Mouse (Mus musculus) hindbrain, postnatal 0 days (tissue): ENCODE data around the gene Nadsyn1. TPM values are rescaled to one million over a fixed set of nuclear protein-coding genes. Genes with fewer than 3 reads are reported as not detected.

ENCODE experiments used
- ATAC-seq: fragments of 200-750 bp; cut with Nextera tagmentation; 2 replicates; pipeline ENCODE4 v1.8.0; 2017; ENCODE audit warnings: mild to moderate bottlenecking, moderate TSS enrichment, moderate library complexity
- DNase-seq: peaks from one replicate; pipeline ENCODE4 v3.0.0-alpha.2; 2015; ENCODE audit warnings: low spot score
- H3K27ac ChIP-seq: fragments of 300-500 bp; sonication (generic); 2 replicates; pipeline ENCODE4 v1.5.1; 2014; ENCODE audit warnings: mild to moderate bottlenecking
- H3K27me3 ChIP-seq: fragments of 300-500 bp; sonication (generic); 2 replicates; pipeline ENCODE4 v1.6.1; 2014; ENCODE audit warnings: low read length, mixed read lengths; ENCODE audit not compliant: insufficient read depth
- H3K36me3 ChIP-seq: fragments of 300-500 bp; sonication (generic); 2 replicates; pipeline ENCODE4 v1.6.1; 2014; ENCODE audit warnings: low read length, mixed read lengths; ENCODE audit not compliant: insufficient read depth
- H3K4me1 ChIP-seq: fragments of 300-500 bp; sonication (generic); 2 replicates; pipeline ENCODE4 v1.6.1; 2014; ENCODE audit warnings: antibody characterized with exemption, low read length, mixed read lengths; ENCODE audit not compliant: insufficient read depth
- H3K4me2 ChIP-seq: fragments of 300-500 bp; sonication (generic); 2 replicates; pipeline ENCODE4 v1.6.1; 2014; ENCODE audit warnings: low read depth, mild to moderate bottlenecking, low read length, moderate library complexity, mixed read lengths
- H3K4me3 ChIP-seq: fragments of 300-500 bp; sonication (generic); 2 replicates; pipeline ENCODE4 v1.5.1; 2014; ENCODE audit warnings: low read length
- H3K9ac ChIP-seq: fragments of 300-500 bp; sonication (generic); replicated peaks from 2 replicates; pipeline ENCODE4 v1.6.1; 2014; ENCODE audit warnings: mild to moderate bottlenecking, low read length, moderate library complexity, mixed read lengths
- H3K9me3 ChIP-seq: fragments of 300-500 bp; sonication (generic); 2 replicates; pipeline ENCODE4 v1.6.1; 2016; ENCODE audit warnings: low read length, mixed read lengths
- CTCF ChIP-seq: IDR thresholded peaks from 2 replicates; pipeline ENCODE4 v1.5.1; 2016; ENCODE audit warnings: antibody characterized with exemption, control low read depth, low read depth
- WGBS: fragments of 180-500 bp; shearing (Covaris S2); extraction: QIAGEN DNeasy Blood & Tissue Kit; methylation state at CpG from one replicate; pipeline ENCODE4 v1.1.7; 2014; 5-methylcytosine and 5-hydroxymethylcytosine counted together
- polyA plus RNA-seq: library from polyadenylated mRNA; unstranded; fragments of >200 nt; fragmentation: Nextera tagmentation; extraction: Ambion mirVana; gene quantifications from 2 replicates; pipeline ENCODE4 v1.2.1, GENCODE M21; 2015
- total RNA-seq: library from RNA; depleted of rRNA; stranded (reverse); fragments of >200 nt; gene quantifications from 2 replicates; pipeline ENCODE4 v1.2.3, GENCODE M21; 2014

Nadsyn1 gene
- total and polyA plus RNA-seq, 2 experiments from 2014 or later, result 4.6 to 10.7 TPM

DNA sequence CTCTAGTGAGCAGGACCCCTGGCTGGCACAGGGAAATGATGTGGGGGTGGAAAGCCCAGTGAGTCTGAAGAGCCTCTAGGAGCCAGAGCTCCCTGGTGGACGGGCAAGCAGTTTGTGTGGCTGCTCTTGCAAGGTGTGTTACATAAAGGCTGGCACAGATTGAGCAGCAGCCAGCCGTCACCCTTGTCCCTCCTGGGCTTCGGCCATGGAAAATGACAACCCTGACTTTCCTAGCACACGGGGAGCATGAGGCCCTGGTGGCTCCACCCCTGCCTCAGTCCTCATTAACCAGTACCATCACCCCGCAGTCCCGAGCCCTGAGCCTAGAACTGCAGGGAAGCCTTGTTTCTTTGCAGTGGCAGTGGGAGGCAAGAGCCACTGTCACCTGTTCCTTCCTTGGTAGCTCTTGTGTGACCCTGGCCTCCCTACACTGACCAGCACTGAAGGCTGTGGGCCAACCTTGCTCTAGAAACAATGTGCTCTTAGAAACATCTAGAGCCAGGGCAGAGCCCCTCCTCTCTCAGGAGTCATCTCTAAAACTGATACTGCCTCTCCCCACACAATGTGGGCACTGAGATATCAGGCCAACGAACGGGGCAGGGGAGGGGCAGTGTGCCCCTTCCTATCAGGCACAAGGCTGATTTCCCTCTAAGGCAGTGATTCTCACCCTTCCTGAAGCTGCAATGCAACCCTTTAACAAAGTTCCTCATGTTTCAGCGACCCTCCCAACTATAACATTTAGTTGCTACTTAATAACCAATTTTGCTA lies 67.1 kb downstream of the Nadsyn1 start:
- ATAC-seq (no peak), DNase-seq (no peak)
- Histone ChIP-seq H3K4me2 (no peak overlapping the region), H3K27ac (no peak overlapping the region), H3K27me3 (0 out of 2 replicates have a peak, but pooled peaks cover 15% of the 10 kb centered on the region), H3K36me3 (no peaks in the 10 kb centered on the region), H3K9ac (no peak overlapping the region), H3K9me3 (no peaks in the 10 kb centered on the region), H3K4me3 (no peak overlapping the region), H3K4me1 (peaks cover 11% of the 10 kb centered on the region)
- no peak for TF ChIP-seq CTCF
- WGBS, result 74% methylated on average over 9 of the region's 9 CpGs

DNA sequence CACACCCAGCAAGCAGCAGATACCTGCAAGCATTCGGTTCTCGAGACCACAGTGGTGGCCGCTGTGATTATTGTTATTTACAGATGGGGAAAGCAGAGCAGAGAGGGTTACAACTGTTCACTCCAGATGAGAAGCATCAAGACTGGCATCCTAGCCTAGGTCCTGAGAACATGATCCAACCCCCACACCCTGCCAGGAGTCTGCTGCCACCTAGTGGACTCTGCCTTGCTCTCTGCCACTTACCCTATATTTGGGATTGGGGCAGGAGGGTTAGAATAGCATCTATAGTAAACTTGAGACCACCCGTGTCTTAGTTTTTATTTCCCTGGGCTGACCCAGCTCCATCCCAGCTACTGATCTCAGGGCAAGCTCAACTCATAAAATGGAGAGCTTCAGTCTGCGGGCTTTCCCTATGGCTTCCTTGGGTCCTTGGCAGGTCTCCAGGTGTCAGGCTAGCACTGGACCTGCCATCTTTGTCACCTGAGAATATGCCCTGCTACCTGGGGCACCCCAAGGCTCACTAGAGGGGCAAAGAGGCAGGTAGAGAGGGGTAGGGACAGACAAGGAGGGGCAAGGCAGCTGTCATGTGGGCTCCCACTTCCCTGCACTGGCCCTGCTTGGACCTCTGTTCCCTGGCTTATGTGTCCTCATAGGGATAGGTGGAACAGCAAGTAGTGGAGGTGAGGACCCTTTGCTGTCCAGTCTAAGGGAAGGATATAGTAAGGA lies 68.5 kb downstream of the Nadsyn1 start:
- Histone ChIP-seq H3K4me3 (no peak overlapping the region), H3K9me3 (no peaks in the 10 kb centered on the region), H3K27me3 (0 out of 2 replicates have a peak, but pooled peaks cover 15% of the 10 kb centered on the region), H3K4me2 (no peak overlapping the region), H3K27ac (no peak overlapping the region), H3K4me1 (peaks cover 11% of the 10 kb centered on the region), H3K9ac (no peak overlapping the region), H3K36me3 (no peaks in the 10 kb centered on the region)
- 54% methylated on average over 5 of the region's 5 CpGs for WGBS
- peak; percentile 67 for DNase-seq
- TF ChIP-seq CTCF, result peak; percentile 82
- ATAC-seq, result no peak

DNA sequence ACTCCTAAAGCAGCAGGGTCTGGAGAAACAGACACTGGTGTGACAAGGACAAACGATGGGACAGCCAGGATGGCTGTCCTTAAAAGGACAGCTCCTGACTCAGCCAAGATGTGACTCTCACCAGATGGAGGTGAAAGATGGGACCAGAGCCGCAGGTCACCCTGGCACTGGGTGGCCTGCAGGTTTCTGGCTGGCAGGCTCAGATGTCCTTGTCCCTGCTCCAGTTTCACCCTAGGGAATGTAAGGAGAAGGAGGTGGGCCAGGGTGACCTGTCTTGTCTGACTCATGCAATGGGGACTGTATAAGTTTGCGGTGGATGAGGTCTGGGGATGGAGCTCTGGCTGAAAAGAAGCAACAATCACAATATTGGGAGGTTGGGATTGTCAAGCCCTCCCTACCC lies 70.0 kb downstream of the Nadsyn1 start:
- Histone ChIP-seq H3K27me3 (0 out of 2 replicates have a peak, but pooled peaks cover 15% of the 10 kb centered on the region), H3K9me3 (no peaks in the 10 kb centered on the region), H3K4me2 (no peak overlapping the region), H3K9ac (no peak overlapping the region), H3K4me1 (peaks cover 11% of the 10 kb centered on the region), H3K27ac (no peak overlapping the region), H3K36me3 (no peaks in the 10 kb centered on the region), H3K4me3 (no peak overlapping the region)
- no peak for TF ChIP-seq CTCF
- DNase-seq, result no peak
- ATAC-seq, result no peak
- 65% methylated on average over 3 of the region's 3 CpGs for WGBS

DNA sequence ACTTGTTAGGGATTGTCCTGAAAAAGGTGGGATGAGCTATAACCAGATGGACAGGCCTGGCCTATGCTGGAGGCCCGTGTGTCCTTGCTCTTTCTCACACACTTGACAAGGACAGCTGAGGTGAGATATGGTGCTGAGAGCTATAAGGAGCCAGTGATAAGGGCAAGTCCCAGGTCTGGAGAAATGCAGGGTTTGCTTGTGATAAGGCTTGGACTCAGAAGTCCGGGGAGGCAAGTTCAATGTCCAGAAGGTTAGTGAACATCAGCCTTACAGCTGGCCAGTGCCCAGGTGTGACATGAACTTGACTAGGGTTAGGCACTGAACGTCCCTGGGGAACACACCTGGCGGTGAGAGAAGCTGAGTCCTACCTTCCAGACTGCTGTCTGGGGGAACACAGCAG lies 70.6 kb downstream of the Nadsyn1 start:
- peaks cover 7% of the 10 kb centered on the region for H3K4me1 ChIP-seq
- TF ChIP-seq CTCF, result no peak
- WGBS, result 82% methylated on average over 4 of the region's 4 CpGs
- H3K9ac ChIP-seq, result no peak overlapping the region
- DNase-seq, result no peak
- H3K36me3 ChIP-seq, result no peaks in the 10 kb centered on the region
- H3K4me3 ChIP-seq, result no peak overlapping the region
- H3K27ac ChIP-seq, result no peak overlapping the region
- no peak for ATAC-seq
- no peak overlapping the region for H3K4me2 ChIP-seq
- H3K27me3 ChIP-seq, result 0 out of 2 replicates have a peak, but pooled peaks cover 15% of the 10 kb centered on the region
- no peaks in the 10 kb centered on the region for H3K9me3 ChIP-seq

DNA sequence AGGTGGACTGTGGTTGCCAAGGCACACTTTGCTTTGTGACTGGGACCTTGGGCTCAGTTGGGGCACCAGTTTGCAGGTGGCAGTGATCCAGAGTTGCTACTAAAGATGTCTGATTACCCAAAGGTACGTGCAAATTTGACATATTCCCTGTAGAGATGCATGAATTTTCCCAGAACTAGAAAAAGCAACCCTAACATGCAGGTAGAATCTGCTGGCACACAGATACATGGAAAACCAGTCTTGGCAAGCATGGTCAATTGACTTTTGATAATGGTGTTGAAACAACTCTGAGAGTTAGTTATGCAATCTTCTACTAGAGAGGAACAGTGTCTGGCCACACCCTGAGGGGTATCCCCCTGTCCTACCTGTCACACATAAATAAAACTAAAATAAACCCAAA lies 71.3 kb downstream of the Nadsyn1 start:
- no peak for DNase-seq
- Histone ChIP-seq H3K27me3 (0 out of 2 replicates have a peak, but pooled peaks cover 15% of the 10 kb centered on the region), H3K9ac (no peak overlapping the region), H3K27ac (no peak overlapping the region), H3K4me3 (no peak overlapping the region), H3K36me3 (no peaks in the 10 kb centered on the region), H3K4me2 (no peak overlapping the region), H3K9me3 (no peaks in the 10 kb centered on the region), H3K4me1 (peaks cover 2% of the 10 kb centered on the region; the same call in 1 of the 2 replicates)
- 68% methylated on average over 1 of the region's 1 CpGs for WGBS
- ATAC-seq, result no peak
- no peak for TF ChIP-seq CTCF

DNA sequence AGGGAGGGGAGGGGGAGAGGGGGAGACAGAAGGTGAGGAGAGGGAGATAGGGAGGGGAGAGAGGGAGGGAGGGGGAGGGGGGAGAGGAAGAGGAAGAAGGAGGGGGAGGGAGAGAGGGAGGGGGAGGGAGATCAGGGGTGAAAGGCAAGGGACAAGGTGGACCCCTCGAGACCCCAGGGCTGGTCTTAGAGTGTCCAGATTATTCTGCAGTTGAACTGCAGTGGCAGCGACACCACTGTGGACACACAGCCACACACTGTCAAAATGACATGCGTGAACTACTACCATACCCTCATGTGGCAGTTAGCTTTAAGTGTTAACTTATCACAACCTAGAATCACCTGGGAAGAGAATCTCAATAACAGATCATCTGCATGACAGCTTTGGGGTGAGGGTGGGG lies 73.6 kb downstream of the Nadsyn1 start:
- Histone ChIP-seq H3K27ac (no peak overlapping the region), H3K4me2 (no peak overlapping the region), H3K27me3 (no peaks in the 10 kb centered on the region), H3K36me3 (no peaks in the 10 kb centered on the region), H3K4me1 (no peaks in the 10 kb centered on the region), H3K9me3 (no peaks in the 10 kb centered on the region), H3K4me3 (no peak overlapping the region), H3K9ac (no peak overlapping the region)
- WGBS, result 63% methylated on average over 3 of the region's 3 CpGs
- ATAC-seq, result no peak
- TF ChIP-seq CTCF, result no peak
- DNase-seq, result no peak
